Mouse (Mus musculus) Patski (cell line): ENCODE measurements at regions not wholly inside any gene's neighbourhood (a gene's known extent, or its start where the extent isn't known, plus 50 kb on each side); places are given as distances from the start of the nearest gene placed in this dataset.

ENCODE experiments used
- ATAC-seq: fragments of 100-300 bp; one replicate; pipeline ENCODE4 v1.8.0; 2021
- CTCF ChIA-PET: fragments of 350-600 bp; sonication (Branson Sonifier 250); formaldehyde crosslinking; loops from one replicate; lab custom pipeline; 2022; ENCODE audit warnings: inconsistent platforms; lab: Charles Lee
- POLR2A ChIA-PET: fragments of 350-600 bp; sonication (Branson Sonifier 250); formaldehyde crosslinking; loops from one replicate; lab custom pipeline; 2022; ENCODE audit warnings: antibody characterized with exemption, inconsistent platforms; lab: Charles Lee
- DNase-seq: peaks from one replicate; pipeline ENCODE4 v3.0.0-alpha.2; 2011; ENCODE audit warnings: low read depth, low spot score
- H3K27me3 ChIP-seq: fragments of 371-371 bp; one replicate; pipeline ENCODE4 v1.5.1; 2021
- CTCF ChIP-seq: fragments of 100-300 bp; IDR thresholded peaks from one replicate; pipeline ENCODE4 v1.5.1; 2021
- in situ Hi-C: fragments of 300-500 bp; cut with MboI; formaldehyde crosslinking; loops from 3 replicates; pipeline ENCODE4 v1.11.1; 2018; ENCODE audit warnings: low pct_unique_long_range_greater_than_20kb, mixed read lengths

GRCm38 (mm10) chr7:117878903-117879302, 237.1 kb downstream of the Rps15a start:
- in situ Hi-C loops: no loop called here
- ChIA-PET POLR2A (no interaction called here), CTCF (no interaction called here)
- ATAC-seq: no peak
- DNase-seq: no peak
- H3K27me3 ChIP-seq: no peaks in the 10 kb centered on the region
- TF ChIP-seq CTCF: no peak

- DNase-seq: no peak
- TF ChIP-seq CTCF: no peak
- ATAC-seq: no peak
- in situ Hi-C loops: no loop called here
- ChIA-PET CTCF (no interaction called here), POLR2A (no interaction called here)
- H3K27me3 ChIP-seq: no peaks in the 10 kb centered on the region
These were observed 240.7 kb downstream of the Rps15a start for GRCm38 (mm10) chr7:117875241-117875640.

GRCm38 (mm10) chr7:117859419-117859818, 256.6 kb downstream of the Rps15a start:
- POLR2A ChIA-PET: no interaction called here
- TF ChIP-seq CTCF: no peak
- no peaks in the 10 kb centered on the region for H3K27me3 ChIP-seq
- no peak for ATAC-seq
- DNase-seq: no peak
- CTCF ChIA-PET: no interaction called here
- in situ Hi-C loops: no loop called here

- ChIA-PET POLR2A (no interaction called here), CTCF (no interaction called here)
- in situ Hi-C loops: no loop called here
- TF ChIP-seq CTCF: no peak
- ATAC-seq (no peak), DNase-seq (no peak)
- H3K27me3 ChIP-seq: no peaks in the 10 kb centered on the region
These were observed 260.0 kb downstream of the Rps15a start for GRCm38 (mm10) chr7:117855955-117856354.

GRCm38 (mm10) chr7:117853716-117854115, 262.3 kb downstream of the Rps15a start:
- ATAC-seq: no peak
- no peak for TF ChIP-seq CTCF
- POLR2A ChIA-PET: no interaction called here
- DNase-seq: no peak
- in situ Hi-C loops: no loop called here
- CTCF ChIA-PET: no interaction called here
- no peaks in the 10 kb centered on the region for H3K27me3 ChIP-seq

- ChIA-PET POLR2A (no interaction called here), CTCF (no interaction called here)
- in situ Hi-C loops: no loop called here
- no peak for ATAC-seq
- TF ChIP-seq CTCF: no peak
- no peak for DNase-seq
- no peaks in the 10 kb centered on the region for H3K27me3 ChIP-seq
These were observed 263.1 kb downstream of the Rps15a start for GRCm38 (mm10) chr7:117852866-117853265.

- ChIA-PET CTCF (interaction anchor here (1.0 kb wide), 1 partner anchor 8 kb away, joined by 3 read pairs; no protein-coding TSS in a partner anchor), POLR2A (no interaction called here)
These were observed 265.2 kb downstream of the Rps15a start for GRCm38 (mm10) chr7:117850822-117851221.

GRCm38 (mm10) chr7:117846041-117846440, 269.9 kb downstream of the Rps15a start:
- ChIA-PET POLR2A (no interaction called here), CTCF (no interaction called here)
- in situ Hi-C loops: no loop called here
- DNase-seq (no peak), ATAC-seq (no peak)
- H3K27me3 ChIP-seq: no peaks in the 10 kb centered on the region
- no peak for TF ChIP-seq CTCF

More at GRCm38 (mm10) chr7:117850822-117851221, 265.2 kb downstream of the Rps15a start:
- no peak for TF ChIP-seq CTCF
- in situ Hi-C loops: no loop called here
- no peak for DNase-seq
- no peaks in the 10 kb centered on the region for H3K27me3 ChIP-seq
- ATAC-seq: no peak

GRCm38 (mm10) chr7:117842780-117843179, 273.2 kb downstream of the Rps15a start:
- no peak for TF ChIP-seq CTCF
- H3K27me3 ChIP-seq: no peaks in the 10 kb centered on the region
- ChIA-PET CTCF (interaction anchor here (1.0 kb wide), 1 partner anchor 9 kb away, joined by 3 read pairs; no protein-coding TSS in a partner anchor), POLR2A (no interaction called here)
- DNase-seq: peak; percentile 50
- in situ Hi-C loops: no loop called here
- peak; percentile 70 for ATAC-seq

- in situ Hi-C loops: no loop called here
- ChIA-PET CTCF (no interaction called here), POLR2A (no interaction called here)
- DNase-seq: no peak
- H3K27me3 ChIP-seq: no peaks in the 10 kb centered on the region
- TF ChIP-seq CTCF: no peak
- no peak for ATAC-seq
These were observed 321.0 kb downstream of the Rps15a start for GRCm38 (mm10) chr7:117795035-117795434.

GRCm38 (mm10) chr7:117793991-117794390, 322.0 kb downstream of the Rps15a start:
- H3K27me3 ChIP-seq: no peaks in the 10 kb centered on the region
- no peak for DNase-seq
- CTCF ChIA-PET: no interaction called here
- in situ Hi-C loops: no loop called here
- POLR2A ChIA-PET: no interaction called here
- no peak for TF ChIP-seq CTCF
- ATAC-seq: no peak

GRCm38 (mm10) chr7:117792456-117792855, 323.5 kb downstream of the Rps15a start:
- DNase-seq (no peak), ATAC-seq (no peak)
- CTCF ChIA-PET: no interaction called here
- in situ Hi-C loops: no loop called here
- no peaks in the 10 kb centered on the region for H3K27me3 ChIP-seq
- no peak for TF ChIP-seq CTCF
- POLR2A ChIA-PET: no interaction called here
